Mouse (Mus musculus): ENCODE data around the gene Sgtb. TPM values are rescaled to one million over a fixed set of nuclear protein-coding genes. Genes with fewer than 3 reads are reported as not detected.

Gene Sgtb
- polyA plus RNA-seq, 1 experiment from 2014 or later = 9.1 TPM

DNA sequence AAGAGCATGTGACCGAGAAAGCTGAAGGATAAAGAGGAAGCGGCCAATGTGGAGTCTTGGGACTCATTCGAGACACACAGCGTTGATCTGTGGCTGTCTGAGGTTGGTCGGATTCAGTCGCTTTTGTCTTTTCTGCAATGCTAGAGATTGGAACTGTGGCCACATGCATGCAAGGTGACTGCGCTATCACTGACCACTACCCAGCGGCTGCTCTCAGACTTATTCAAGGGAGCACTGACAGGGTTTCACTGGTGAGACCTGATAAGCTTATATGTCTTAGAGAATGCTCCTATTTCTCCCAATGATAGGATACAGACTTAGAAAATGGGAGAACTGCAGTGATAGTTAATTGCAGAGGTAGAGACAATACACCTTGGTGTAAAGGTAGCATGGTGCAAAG is 35.3 kb upstream of the Sgtb start:
- Histone ChIP-seq H3K4me1 (ENCODE audit: control insufficient read depth, insufficient read depth, low read length) (no peaks in the 10 kb centered on the region), H3K27ac (replicated peaks; ENCODE audit: low read depth, low read length) (no peak overlapping the region), H3K4me2 (ENCODE audit: low read depth, severe bottlenecking) (no peak overlapping the region), H3K27me3 (ENCODE audit: control insufficient read depth, insufficient read depth, low read length) (no peaks in the 10 kb centered on the region), H3K9me3 (ENCODE audit: control insufficient read depth, low read length) (no peaks in the 10 kb centered on the region), H3K9ac (ENCODE audit: low read length) (no peak overlapping the region), H3K4me3 (ENCODE audit: low read depth, low read length) (no peak overlapping the region), H3K36me3 (ENCODE audit: control insufficient read depth, insufficient read depth, low read length) (no peaks in the 10 kb centered on the region)
- DNase-seq (ENCODE audit: low spot score) = no peak
- no peak for ATAC-seq (ENCODE audit: insufficient number of reproducible peaks, low FRiP score, low TSS enrichment, low read depth)
- 94% methylated on average over 8 of the region's 8 CpGs for WGBS

DNA sequence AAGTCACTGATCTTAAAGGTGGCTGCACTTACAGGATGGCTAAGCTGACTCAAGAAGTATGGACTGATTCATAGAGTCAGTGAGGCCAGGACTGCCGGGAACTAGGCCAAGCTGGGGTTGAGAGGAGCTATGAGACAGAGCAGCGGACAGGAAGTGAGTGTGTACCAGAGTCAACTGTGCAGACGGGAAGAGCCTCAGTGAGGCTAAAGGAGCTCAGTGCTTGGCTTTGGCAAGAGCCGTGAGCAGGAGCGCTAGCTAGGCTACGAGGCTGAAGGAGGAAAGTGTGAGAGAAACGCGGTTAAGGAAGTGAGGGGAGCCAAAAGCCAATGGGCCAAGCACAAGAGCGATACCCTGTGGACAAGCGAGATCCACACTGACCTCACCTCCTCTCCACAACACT is 34.8 kb upstream of the Sgtb start:
- DNase-seq (ENCODE audit: low spot score) = no peak
- H3K9me3 ChIP-seq (ENCODE audit: control insufficient read depth, low read length) = no peaks in the 10 kb centered on the region
- no peak overlapping the region for H3K27ac ChIP-seq (replicated peaks; ENCODE audit: low read depth, low read length)
- no peak overlapping the region for H3K4me2 ChIP-seq (ENCODE audit: low read depth, severe bottlenecking)
- no peak overlapping the region for H3K9ac ChIP-seq (ENCODE audit: low read length)
- H3K4me1 ChIP-seq (ENCODE audit: control insufficient read depth, insufficient read depth, low read length) = no peaks in the 10 kb centered on the region
- H3K4me3 ChIP-seq (ENCODE audit: low read depth, low read length) = no peak overlapping the region
- WGBS = 86% methylated on average over 10 of the region's 10 CpGs
- ATAC-seq (ENCODE audit: insufficient number of reproducible peaks, low FRiP score, low TSS enrichment, low read depth) = no peak
- H3K27me3 ChIP-seq (ENCODE audit: control insufficient read depth, insufficient read depth, low read length) = no peaks in the 10 kb centered on the region
- H3K36me3 ChIP-seq (ENCODE audit: control insufficient read depth, insufficient read depth, low read length) = no peaks in the 10 kb centered on the region

- WGBS = 87% methylated on average over 6 of the region's 6 CpGs
- no peaks in the 10 kb centered on the region for H3K36me3 ChIP-seq (ENCODE audit: control insufficient read depth, insufficient read depth, low read length)
Measured at GRCm38 (mm10) chr13:104076993-104077392, 32.5 kb upstream of the Sgtb start.

DNA sequence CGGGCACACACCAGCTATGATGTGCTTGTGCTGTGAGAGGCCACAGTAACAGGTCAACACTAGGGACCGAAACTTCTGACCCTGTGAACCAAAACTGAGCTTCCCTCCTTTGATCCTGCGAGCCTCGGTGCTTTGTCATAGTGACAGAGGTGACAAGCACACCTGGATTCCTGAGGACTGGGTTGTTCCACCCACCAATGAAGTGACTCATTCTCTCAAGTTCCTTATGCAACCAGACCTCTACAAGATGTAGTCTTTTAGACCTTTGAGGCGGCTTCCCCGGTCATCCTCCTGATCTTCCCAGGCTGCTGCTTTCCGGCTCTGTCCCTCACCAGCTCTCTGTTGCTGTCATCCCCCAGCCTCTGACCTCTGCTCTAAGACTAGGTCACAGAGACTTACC is 27.0 kb upstream of the Sgtb start:
- 0 out of 2 replicates have a peak overlapping the region, but pooled peaks have one; percentile 12 for H3K9ac ChIP-seq (ENCODE audit: low read length)
- 81% methylated on average over 7 of the region's 7 CpGs for WGBS

More at GRCm38 (mm10) chr13:104076993-104077392, 32.5 kb upstream of the Sgtb start:
- Histone ChIP-seq H3K27me3 (ENCODE audit: control insufficient read depth, insufficient read depth, low read length) (no peaks in the 10 kb centered on the region), H3K9me3 (ENCODE audit: control insufficient read depth, low read length) (no peaks in the 10 kb centered on the region), H3K4me3 (ENCODE audit: low read depth, low read length) (no peak overlapping the region), H3K4me1 (ENCODE audit: control insufficient read depth, insufficient read depth, low read length) (no peaks in the 10 kb centered on the region), H3K27ac (replicated peaks; ENCODE audit: low read depth, low read length) (no peak overlapping the region), H3K9ac (ENCODE audit: low read length) (no peak overlapping the region), H3K4me2 (ENCODE audit: low read depth, severe bottlenecking) (no peak overlapping the region)
- ATAC-seq (ENCODE audit: insufficient number of reproducible peaks, low FRiP score, low TSS enrichment, low read depth) (no peak), DNase-seq (ENCODE audit: low spot score) (no peak)

DNA sequence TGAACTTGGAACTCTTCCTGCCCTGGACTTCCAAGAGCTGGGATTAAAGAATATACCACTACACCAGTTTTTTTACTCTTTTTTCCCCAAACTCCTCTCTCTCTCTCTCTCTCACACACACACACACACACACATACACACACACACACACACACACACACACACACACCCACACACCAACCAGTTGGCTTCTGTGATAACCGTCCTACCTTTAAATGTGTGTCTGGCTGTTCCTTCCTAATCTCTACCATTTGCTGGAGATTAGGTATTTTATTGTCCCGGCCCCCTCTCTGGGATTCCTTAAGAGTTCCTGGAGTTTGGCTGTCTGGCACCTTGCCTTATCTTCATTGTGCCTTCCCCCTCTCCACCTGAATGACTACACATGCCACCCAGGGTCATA is 24.9 kb upstream of the Sgtb start:
- H3K4me1 ChIP-seq (ENCODE audit: control insufficient read depth, insufficient read depth, low read length) = no peaks in the 10 kb centered on the region
- no peak overlapping the region for H3K4me3 ChIP-seq (ENCODE audit: low read depth, low read length)
- H3K9ac ChIP-seq (ENCODE audit: low read length) = no peak overlapping the region
- DNase-seq (ENCODE audit: low spot score) (no peak), ATAC-seq (ENCODE audit: insufficient number of reproducible peaks, low FRiP score, low TSS enrichment, low read depth) (no peak)
- no peaks in the 10 kb centered on the region for H3K27me3 ChIP-seq (ENCODE audit: control insufficient read depth, insufficient read depth, low read length)
- 68% methylated on average over 2 of the region's 2 CpGs for WGBS
- H3K36me3 ChIP-seq (ENCODE audit: control insufficient read depth, insufficient read depth, low read length) = no peaks in the 10 kb centered on the region
- H3K9me3 ChIP-seq (ENCODE audit: control insufficient read depth, low read length) = no peaks in the 10 kb centered on the region
- no peak overlapping the region for H3K27ac ChIP-seq (replicated peaks; ENCODE audit: low read depth, low read length)
- no peak overlapping the region for H3K4me2 ChIP-seq (ENCODE audit: low read depth, severe bottlenecking)

More for the DNA sequence above, 27.0 kb upstream of the Sgtb start:
- Histone ChIP-seq H3K4me3 (ENCODE audit: low read depth, low read length) (no peak overlapping the region), H3K9me3 (ENCODE audit: control insufficient read depth, low read length) (no peaks in the 10 kb centered on the region), H3K4me2 (ENCODE audit: low read depth, severe bottlenecking) (no peak overlapping the region), H3K27me3 (ENCODE audit: control insufficient read depth, insufficient read depth, low read length) (no peaks in the 10 kb centered on the region), H3K27ac (replicated peaks; ENCODE audit: low read depth, low read length) (no peak overlapping the region), H3K36me3 (ENCODE audit: control insufficient read depth, insufficient read depth, low read length) (no peaks in the 10 kb centered on the region), H3K4me1 (ENCODE audit: control insufficient read depth, insufficient read depth, low read length) (no peaks in the 10 kb centered on the region)
- ATAC-seq (ENCODE audit: insufficient number of reproducible peaks, low FRiP score, low TSS enrichment, low read depth) (no peak), DNase-seq (ENCODE audit: low spot score) (no peak)

GRCm38 (mm10) chr13:104089387-104089786 is 20.2 kb upstream of the Sgtb start:
- H3K4me2 ChIP-seq (ENCODE audit: low read depth, severe bottlenecking) = no peak overlapping the region
- H3K36me3 ChIP-seq (ENCODE audit: control insufficient read depth, insufficient read depth, low read length) = no peaks in the 10 kb centered on the region
- DNase-seq (ENCODE audit: low spot score) (peak; percentile 66), ATAC-seq (ENCODE audit: insufficient number of reproducible peaks, low FRiP score, low TSS enrichment, low read depth) (peak; percentile 54; the same call in 1 of the 2 replicates)
- H3K4me3 ChIP-seq (ENCODE audit: low read depth, low read length) = no peak overlapping the region
- H3K9me3 ChIP-seq (ENCODE audit: control insufficient read depth, low read length) = no peaks in the 10 kb centered on the region
- WGBS = 12% methylated on average over 1 of the region's 1 CpGs
- H3K27me3 ChIP-seq (ENCODE audit: control insufficient read depth, insufficient read depth, low read length) = no peaks in the 10 kb centered on the region
- no peak overlapping the region for H3K9ac ChIP-seq (ENCODE audit: low read length)
- H3K4me1 ChIP-seq (ENCODE audit: control insufficient read depth, insufficient read depth, low read length) = no peaks in the 10 kb centered on the region
- no peak overlapping the region for H3K27ac ChIP-seq (replicated peaks; ENCODE audit: low read depth, low read length)

DNA sequence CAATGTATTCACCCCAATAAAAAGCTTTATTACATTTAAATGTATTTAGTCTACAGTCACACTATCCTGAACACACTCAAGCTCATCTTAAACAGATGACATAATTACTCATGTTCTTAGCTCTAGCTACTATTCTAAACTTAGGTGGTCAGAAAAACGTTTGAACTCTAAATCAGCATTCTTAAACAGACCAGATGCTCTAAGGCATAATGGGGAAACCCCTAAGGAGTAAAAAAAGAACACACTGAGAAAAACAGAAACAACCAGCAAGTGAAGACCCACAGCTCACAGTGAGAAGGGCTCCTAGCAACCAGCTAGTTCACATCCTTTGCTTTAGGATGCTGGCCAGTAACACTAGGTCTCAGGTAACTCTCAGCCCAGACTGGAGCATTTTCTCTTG is 17.8 kb upstream of the Sgtb start:
- H3K9ac ChIP-seq (ENCODE audit: low read length) = no peak overlapping the region
- no peaks in the 10 kb centered on the region for H3K27me3 ChIP-seq (ENCODE audit: control insufficient read depth, insufficient read depth, low read length)
- no peaks in the 10 kb centered on the region for H3K36me3 ChIP-seq (ENCODE audit: control insufficient read depth, insufficient read depth, low read length)
- ATAC-seq (ENCODE audit: insufficient number of reproducible peaks, low FRiP score, low TSS enrichment, low read depth) = no peak
- H3K4me2 ChIP-seq (ENCODE audit: low read depth, severe bottlenecking) = no peak overlapping the region
- no peaks in the 10 kb centered on the region for H3K9me3 ChIP-seq (ENCODE audit: control insufficient read depth, low read length)
- no peaks in the 10 kb centered on the region for H3K4me1 ChIP-seq (ENCODE audit: control insufficient read depth, insufficient read depth, low read length)
- WGBS = 26% methylated on average over 1 of the region's 1 CpGs
- no peak for DNase-seq (ENCODE audit: low spot score)
- no peak overlapping the region for H3K4me3 ChIP-seq (ENCODE audit: low read depth, low read length)
- H3K27ac ChIP-seq (replicated peaks; ENCODE audit: low read depth, low read length) = no peak overlapping the region

- ATAC-seq (ENCODE audit: insufficient number of reproducible peaks, low FRiP score, low TSS enrichment, low read depth) (no peak), DNase-seq (ENCODE audit: low spot score) (no peak)
- Histone ChIP-seq H3K36me3 (ENCODE audit: control insufficient read depth, insufficient read depth, low read length) (no peaks in the 10 kb centered on the region), H3K4me3 (ENCODE audit: low read depth, low read length) (no peak overlapping the region), H3K4me2 (ENCODE audit: low read depth, severe bottlenecking) (no peak overlapping the region), H3K4me1 (ENCODE audit: control insufficient read depth, insufficient read depth, low read length) (no peaks in the 10 kb centered on the region), H3K9ac (ENCODE audit: low read length) (no peak overlapping the region), H3K27ac (replicated peaks; ENCODE audit: low read depth, low read length) (no peak overlapping the region), H3K9me3 (ENCODE audit: control insufficient read depth, low read length) (no peaks in the 10 kb centered on the region), H3K27me3 (ENCODE audit: control insufficient read depth, insufficient read depth, low read length) (no peaks in the 10 kb centered on the region)
- WGBS = 80% methylated on average over 11 of the region's 11 CpGs
Measured at GRCm38 (mm10) chr13:104094531-104095385, 14.8 kb upstream of the Sgtb start.
